Mouse (Mus musculus): ENCODE data around the gene Gm37419.
A peak's percentile ranks its signal among the peaks of the same experiment; 100 is the strongest.

Gene Gm37419

GRCm38 (mm10) chr16:23988466-23989208, at the start of gene Gm37419, which contains the start of gene Bcl6:
Gm37419 (plus strand) TSS chr16:23988482.
Bcl6 (minus strand) TSS chr16:23988852.
- DNase-seq = peak; percentile 86

- no peak for DNase-seq
These were observed 43.5 kb upstream of the Gm37419 start for GRCm38 (mm10) chr16:23944801-23945200.

GRCm38 (mm10) chr16:23947654-23948053, 40.6 kb upstream of the Gm37419 start:
- no peak for DNase-seq

- DNase-seq = no peak
These were observed 36.1 kb upstream of the Gm37419 start for GRCm38 (mm10) chr16:23952101-23952727.

DNA sequence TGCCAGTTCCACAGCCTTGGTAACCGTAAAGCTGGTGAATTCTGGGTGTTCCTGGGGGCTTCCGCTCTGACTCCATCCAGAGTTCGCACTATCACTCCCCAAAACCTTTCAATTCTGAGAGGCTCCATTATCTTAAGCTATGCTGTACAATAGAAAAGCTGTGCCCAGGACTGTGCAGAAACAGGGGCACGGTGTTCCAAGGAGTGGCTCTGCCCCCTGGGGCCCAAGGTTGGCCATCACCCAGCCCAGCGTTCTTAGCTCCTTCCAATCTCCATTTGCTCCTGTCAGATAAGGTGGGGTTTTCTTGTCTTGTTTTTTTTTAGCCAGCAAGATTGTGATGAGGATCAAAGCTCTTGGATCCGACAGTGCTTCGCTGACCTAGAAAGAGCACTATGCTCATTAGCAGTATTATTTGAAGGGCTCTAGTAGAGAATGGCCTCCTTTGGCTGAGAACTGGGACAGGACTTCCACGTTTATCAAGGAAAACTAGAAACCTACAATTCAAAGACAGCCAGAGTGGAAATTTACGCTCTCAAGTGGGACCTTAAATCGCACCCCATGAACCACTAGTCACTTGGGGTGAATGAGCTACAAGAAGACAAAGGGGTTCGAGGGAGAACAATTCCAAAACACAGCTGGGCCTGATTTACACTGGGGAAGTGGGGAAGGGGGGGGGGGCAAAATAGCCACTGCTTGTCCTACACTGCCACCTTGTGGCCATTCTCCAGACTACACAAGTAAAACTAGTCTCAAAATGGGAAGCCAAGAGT, 34.9 kb upstream of the Gm37419 start:
- DNase-seq = peak; percentile 45

DNA sequence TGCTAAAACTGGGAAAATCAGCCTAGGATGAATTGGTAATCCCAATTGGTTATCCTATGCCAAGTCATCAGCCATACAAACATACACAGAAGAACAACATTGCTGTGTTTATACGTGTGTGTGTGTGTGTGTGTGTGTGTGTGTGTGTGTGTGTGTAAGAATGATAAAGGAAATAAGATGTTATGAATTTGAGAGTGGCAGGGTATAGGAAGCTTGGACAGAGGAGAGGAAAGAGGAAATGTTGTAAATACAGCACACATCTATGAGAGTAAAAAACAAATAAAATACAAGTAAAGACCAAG, 34.4 kb upstream of the Gm37419 start:
- DNase-seq = no peak

DNA sequence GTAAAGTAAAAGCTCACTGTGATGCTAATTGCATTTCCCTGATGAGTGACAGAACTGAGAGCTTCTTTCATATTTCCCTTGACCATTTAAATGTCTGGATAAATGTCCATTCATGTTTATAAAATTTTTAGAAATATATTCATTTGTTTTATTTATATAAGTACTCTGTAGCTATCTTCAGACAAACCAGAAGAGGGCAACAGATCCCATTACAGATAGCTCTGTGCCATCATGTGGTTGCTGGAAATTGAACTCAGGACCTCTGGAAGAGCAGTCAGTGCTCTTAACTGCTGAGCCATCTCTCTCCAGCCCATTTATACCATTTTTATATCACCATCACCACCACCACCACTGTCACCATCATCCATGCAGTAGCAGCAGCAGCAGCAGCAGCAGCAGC, 29.3 kb upstream of the Gm37419 start:
- no peak for DNase-seq

- peak; percentile 62 for DNase-seq
These were observed 25.9 kb upstream of the Gm37419 start for GRCm38 (mm10) chr16:23962401-23962800.

DNA sequence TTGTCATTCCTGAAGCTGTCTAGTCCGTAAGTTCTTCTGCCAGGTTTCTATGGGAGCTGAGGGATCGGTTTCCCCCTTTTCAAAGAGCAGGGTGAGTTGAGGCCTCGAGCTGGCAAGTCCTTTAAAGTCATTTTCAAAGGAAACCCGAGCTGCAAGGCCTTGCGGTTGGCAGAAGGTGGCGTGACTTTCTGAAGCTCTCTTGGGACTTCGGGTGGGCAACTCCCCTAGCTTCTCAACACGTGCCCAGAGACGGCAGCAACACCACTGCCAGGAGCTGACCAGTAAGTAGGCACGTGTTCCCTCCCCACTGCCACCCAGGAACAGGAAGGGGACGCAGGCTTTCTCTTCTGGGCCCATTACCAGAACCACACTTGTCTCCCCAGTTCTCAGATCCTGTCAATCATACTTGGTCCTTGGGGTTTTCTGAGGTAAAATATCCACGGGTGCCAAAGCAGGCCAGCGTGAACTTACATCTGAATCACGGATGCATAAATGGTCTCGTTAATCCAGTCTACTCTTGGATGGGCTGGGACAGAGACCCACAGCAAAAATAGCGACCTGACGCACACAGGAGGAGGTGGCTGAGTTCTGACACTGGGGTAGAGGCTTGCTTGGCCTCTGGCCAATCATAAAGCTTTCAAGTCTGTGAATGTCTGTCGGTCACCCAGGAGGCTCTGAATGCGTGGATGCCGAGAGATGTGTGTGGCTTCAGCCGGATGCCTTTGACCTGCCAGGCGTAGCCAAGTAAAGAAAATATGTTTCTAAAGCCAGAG, 24.2 kb upstream of the Gm37419 start:
- no peak for DNase-seq

DNA sequence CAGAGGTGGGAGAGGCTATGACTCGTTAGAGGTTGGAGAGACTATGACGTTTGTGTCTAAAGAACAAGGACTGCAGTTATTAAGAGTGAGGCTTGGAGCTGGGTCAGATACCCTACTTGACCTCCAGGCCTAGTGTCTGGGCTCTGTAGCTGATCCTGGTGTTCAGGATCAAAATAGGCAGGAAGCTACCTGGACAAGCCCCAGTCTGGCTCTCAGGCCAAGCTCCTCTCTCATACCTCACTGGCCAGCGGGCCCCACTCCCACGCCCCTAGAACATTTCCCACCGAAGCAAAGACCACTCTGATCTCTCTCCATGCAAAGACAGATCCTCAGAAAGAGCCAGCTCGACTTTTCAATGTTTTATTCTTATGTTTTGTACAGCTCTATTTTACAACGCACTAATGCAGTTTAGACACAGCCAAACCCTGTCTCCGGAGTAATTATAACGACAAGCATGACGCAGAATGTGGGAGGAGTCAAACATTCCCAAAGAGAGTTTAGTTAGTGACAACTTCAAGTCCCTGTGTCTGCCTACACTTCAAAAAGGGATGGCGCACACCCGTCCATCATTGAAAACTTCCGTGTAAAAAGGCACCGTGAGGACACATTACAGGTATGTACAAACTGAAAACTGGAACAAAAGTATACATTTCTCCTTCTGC, 23.4 kb upstream of the Gm37419 start:
- DNase-seq = no peak

GRCm38 (mm10) chr16:23966066-23966465, 22.2 kb upstream of the Gm37419 start:
- DNase-seq = no peak

DNA sequence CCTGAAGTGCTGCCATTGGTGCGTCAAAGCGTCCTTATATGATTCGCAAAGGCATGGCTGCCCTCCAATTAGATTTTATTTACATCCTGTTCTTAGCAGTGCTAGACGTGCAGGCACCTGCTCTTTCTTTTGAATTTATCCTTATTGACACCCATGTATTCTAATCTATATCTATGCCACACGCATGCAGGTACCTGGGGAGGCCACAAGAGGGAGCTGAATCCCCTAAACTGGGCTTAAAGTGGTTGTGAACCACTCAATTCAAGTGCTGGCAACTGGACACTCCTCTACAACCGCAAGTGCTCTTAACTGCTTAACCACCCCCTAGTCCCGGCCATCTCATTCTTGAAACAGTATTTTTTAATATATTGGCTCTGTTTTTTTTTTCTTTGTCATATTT, 21.0 kb upstream of the Gm37419 start:
- DNase-seq = peak; percentile 44

DNA sequence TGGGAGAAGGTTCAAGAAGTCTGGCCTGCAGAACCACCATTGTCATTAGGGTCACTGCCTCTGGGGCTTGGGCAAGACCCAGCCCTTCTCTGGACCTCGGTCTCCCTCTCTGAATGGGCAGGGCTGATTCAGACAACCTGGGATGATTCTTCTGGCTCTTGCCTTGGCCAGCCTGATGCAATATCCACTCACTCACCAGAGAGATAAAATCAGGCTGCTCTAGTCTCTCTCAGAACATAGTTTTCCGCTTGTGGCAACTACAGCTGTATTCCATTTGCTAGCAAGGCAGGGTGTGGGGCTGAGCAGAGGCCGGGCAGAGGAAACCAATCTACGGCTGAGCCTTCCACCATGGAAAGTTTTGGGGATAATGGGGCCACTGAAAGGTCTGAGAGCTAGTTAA, 19.4 kb upstream of the Gm37419 start:
- DNase-seq = no peak

DNA sequence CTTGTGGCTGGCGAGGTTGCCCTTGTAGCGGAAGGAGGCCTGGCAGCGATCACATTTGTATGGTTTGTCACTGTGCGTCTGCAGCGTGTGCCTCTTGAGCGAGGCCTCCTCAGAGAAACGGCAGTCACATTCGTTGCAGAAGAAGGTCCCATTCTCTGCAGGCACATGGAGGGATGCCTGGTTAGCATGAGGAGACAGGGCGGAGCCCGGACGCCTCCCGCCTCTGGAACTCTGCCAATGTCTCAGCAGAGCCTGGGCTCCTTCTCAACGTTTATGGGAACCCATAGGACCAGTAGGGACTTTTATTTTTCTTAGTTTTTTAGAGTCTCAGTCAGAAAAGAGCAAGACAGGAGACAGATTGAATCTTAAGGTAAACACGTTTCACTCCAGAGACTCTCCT, 18.4 kb upstream of the Gm37419 start:
- no peak for DNase-seq

DNA sequence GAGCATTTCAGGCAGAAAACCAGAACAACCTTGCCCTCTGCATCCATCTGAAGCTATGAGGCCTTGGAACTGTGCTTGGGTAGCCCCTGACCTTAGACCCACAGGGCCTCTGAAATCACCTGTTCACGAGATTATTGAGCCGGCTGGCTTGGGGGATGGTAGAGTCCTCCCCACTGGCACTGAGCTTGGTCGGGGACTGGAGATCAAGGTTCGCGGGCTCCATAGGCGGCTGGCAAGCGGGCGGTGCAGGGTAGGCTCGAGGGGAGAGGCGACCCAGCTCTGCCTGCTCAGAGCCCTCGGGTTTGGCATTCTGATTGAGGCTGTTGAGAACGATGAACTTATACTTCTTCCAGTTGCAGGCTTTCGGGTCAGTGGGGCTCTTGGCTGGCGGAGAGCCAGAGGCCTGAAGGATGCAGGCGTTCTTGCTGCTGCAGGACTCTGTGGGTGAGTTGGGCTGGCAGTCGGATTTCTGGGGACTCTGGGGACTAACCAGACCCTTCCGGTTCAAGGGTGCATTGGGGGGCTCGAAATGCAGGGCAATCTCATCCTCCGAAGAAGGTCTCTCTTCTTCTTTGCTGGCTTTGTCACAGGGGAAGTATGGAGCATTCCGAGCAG, 16.0 kb upstream of the Gm37419 start:
- no peak for DNase-seq

- no peak for DNase-seq
These were observed 15.4 kb upstream of the Gm37419 start for GRCm38 (mm10) chr16:23972901-23973300.

GRCm38 (mm10) chr16:23973635-23974367, 14.5 kb upstream of the Gm37419 start:
- no peak for DNase-seq

DNA sequence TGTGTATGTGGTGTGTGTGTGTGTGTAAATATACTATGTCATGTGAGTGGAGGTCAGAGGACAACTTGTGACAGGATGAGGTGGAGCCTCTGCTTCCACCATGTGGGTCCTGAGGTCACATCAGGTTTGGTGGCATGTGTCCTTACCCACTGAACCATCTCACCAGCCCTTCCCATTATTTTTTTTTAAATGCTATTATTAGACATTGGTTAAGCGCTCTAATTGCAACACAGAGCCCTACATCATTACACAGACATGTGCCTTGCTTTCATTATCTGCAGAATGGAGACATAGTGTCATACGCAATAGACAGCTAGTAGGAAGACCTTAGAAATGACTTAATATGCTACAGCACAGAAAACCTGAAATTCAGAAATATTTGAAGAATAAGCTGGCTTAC, 12.1 kb upstream of the Gm37419 start:
- no peak for DNase-seq

- no peak for DNase-seq
These were observed 10.6 kb upstream of the Gm37419 start for GRCm38 (mm10) chr16:23977732-23978131.

DNA sequence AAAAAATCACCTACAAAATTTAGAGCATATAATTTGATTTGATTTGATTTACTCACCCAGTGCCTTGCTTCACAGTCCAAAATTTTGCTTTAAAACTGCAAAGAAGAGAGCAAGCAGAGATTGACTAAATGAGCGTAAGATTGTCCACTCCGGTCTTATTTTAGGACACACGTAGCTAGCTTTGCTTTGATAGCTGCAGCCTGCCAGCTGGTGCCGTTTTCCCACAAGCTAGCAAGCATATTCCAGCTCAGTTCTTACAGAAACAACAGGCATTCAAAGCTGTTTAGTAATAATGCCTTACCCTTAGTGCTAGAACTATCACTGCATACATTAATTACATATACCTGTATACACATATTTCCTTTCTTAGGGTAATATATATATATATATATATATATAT, 9.8 kb upstream of the Gm37419 start:
- DNase-seq = no peak

DNA sequence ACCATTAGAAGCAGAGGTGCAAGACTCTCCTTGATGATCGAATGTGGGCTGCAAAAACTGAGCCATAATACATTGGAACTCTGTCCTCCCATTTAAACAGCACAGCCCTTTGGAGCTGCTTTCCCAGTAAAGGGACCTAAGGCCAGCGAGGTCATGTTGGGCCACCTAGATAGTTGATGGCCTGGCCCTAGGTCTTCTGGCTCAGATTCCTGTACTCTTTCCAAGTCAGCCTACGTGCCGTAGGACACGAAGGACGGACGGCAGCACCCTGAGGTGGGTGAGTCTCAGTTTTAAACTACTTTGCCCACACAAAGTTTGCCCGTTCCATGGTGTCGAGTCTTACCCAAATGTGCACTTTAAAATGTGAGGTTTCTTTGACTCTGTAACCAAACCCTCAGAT, 8.8 kb upstream of the Gm37419 start:
- no peak for DNase-seq
